ENCODE assay signal across 9 mouse cellular contexts in the genomic region with DNA sequence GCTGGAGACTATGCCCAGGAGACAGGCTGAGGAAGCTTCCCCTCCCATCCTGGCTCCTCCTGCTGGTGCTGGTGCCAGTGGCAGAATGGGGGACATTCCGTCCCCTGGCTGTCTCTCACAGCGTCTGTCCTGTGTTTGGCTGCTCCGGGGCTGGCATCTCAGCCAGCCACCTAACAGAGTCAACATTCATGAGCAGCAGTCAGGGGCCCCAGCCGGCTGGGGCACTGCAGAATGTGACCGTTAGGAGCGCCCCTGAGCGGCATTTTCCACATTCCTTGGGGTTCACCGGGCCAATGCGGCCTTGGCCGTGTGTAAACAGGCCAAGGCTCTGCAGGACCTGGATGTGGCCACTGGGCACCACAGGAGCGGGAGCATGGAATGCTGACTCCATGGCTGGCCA. TPM values are rescaled to one million over a fixed set of nuclear protein-coding genes. Genes with fewer than 3 reads are reported as not detected.
DNase-seq lines count a peak whose midpoint lies in the region; ATAC-seq and TF ChIP-seq lines count a peak whose summit lies in the region.
"Had no signal": no experiment of that assay in that cellular context is flagged by ENCODE, and none has a peak within 500 bp of the region (broad histone marks: within the 10 kb centered on the region; RNA-seq: fewer than 3 reads in every experiment).

No protein-coding gene starts in this region.

- WGBS in hindbrain, embryonic 11.5 days, result 25% methylated on average over 11 of the region's 11 CpGs
- 33% methylated on average over 11 of the region's 11 CpGs for WGBS in hindbrain, embryonic 14.5 days
- WGBS in limb, embryonic 14.5 days, result 25% methylated on average over 10 of the region's 11 CpGs

- intact Hi-C loops in heart, postnatal 36 days (cut with DNase I), result loop anchor here (5.0 kb wide), 1 partner anchor 92 kb away; no protein-coding TSS in a partner anchor

- peak; percentile 52 for DNase-seq in hindbrain, embryonic 11.5 days (ENCODE audit: low spot score)
- DNase-seq in hindbrain, embryonic 14.5 days (ENCODE audit: low spot score), result no peak
- DNase-seq in ZHBTc4 (ENCODE audit: low read depth, low spot score), result peak; percentile 14
- DNase-seq in embryo, embryonic 11 days, result peak; percentile 67
- peak; percentile 47 to 58 for DNase-seq in heart, postnatal 36 days
- peak; percentile 32 for DNase-seq in limb, embryonic 14.5 days (ENCODE audit: low spot score)
- DNase-seq in B cell, adult 2 months, result no peak
- no peak for DNase-seq in urinary bladder, postnatal 36 days (ENCODE audit: low spot score in 2 of 2)

- no peaks in the 10 kb centered on the region for H3K36me3 ChIP-seq in hindbrain, embryonic 11.5 days (ENCODE audit: control insufficient read depth, insufficient read depth, low read length)
- H3K36me3 ChIP-seq in hindbrain, embryonic 14.5 days (replicated peaks; ENCODE audit: control insufficient read depth, insufficient read depth), result no peaks in the 10 kb centered on the region
- H3K36me3 ChIP-seq in limb, embryonic 14.5 days (ENCODE audit: control insufficient read depth, insufficient read depth, low read length), result no peaks in the 10 kb centered on the region

- no peak overlapping the region for H3K9ac ChIP-seq in hindbrain, embryonic 11.5 days (ENCODE audit: low read depth, low read length)
- H3K9ac ChIP-seq in hindbrain, embryonic 14.5 days, result no peak overlapping the region
- H3K9ac ChIP-seq in limb, embryonic 14.5 days (ENCODE audit: low read depth, low read length, severe bottlenecking), result no peak overlapping the region

- ATAC-seq in hindbrain, embryonic 11.5 days (ENCODE audit: low FRiP score), result no peak
- no peak for ATAC-seq in hindbrain, embryonic 14.5 days (ENCODE audit: low FRiP score)
- ATAC-seq in limb, embryonic 14.5 days (ENCODE audit: low FRiP score, low read depth), result no peak

- peaks cover 3% of the 10 kb centered on the region; the same call in 1 of the 2 replicates for H3K4me1 ChIP-seq in hindbrain, embryonic 11.5 days (replicated peaks; ENCODE audit: control insufficient read depth, insufficient read depth, low read length)
- H3K4me1 ChIP-seq in hindbrain, embryonic 14.5 days (replicated peaks; ENCODE audit: control insufficient read depth, insufficient read depth, low read length), result 0 out of 2 replicates have a peak, but pooled peaks cover 8% of the 10 kb centered on the region
- peaks cover 20% of the 10 kb centered on the region for H3K4me1 ChIP-seq in limb, embryonic 14.5 days (ENCODE audit: control insufficient read depth, insufficient read depth, low read length)

- no peak for TF ChIP-seq POLR2A in limb, embryonic 14.5 days (IDR thresholded peaks at IDR 0.05; ENCODE audit: borderline replicate concordance, extremely low read depth, insufficient read depth, insufficient read length)

- no peak overlapping the region for H3K27ac ChIP-seq in hindbrain, embryonic 11.5 days (ENCODE audit: low read depth, low read length)
- H3K27ac ChIP-seq in hindbrain, embryonic 14.5 days, result no peak overlapping the region
- H3K27ac ChIP-seq in limb, embryonic 14.5 days (replicated peaks; ENCODE audit: low read depth, low read length), result no peak overlapping the region
- H3K27ac ChIP-seq: macrophage had no signal

- no peaks in the 10 kb centered on the region for H3K9me3 ChIP-seq in hindbrain, embryonic 11.5 days (ENCODE audit: control insufficient read depth, low read length)
- H3K9me3 ChIP-seq in hindbrain, embryonic 14.5 days (ENCODE audit: control insufficient read depth, low read length), result no peaks in the 10 kb centered on the region
- H3K9me3 ChIP-seq in limb, embryonic 14.5 days (ENCODE audit: control insufficient read depth, low read length), result no peaks in the 10 kb centered on the region

- no peak overlapping the region for H3K4me3 ChIP-seq in hindbrain, embryonic 11.5 days (ENCODE audit: low read depth, low read length)
- no peak overlapping the region for H3K4me3 ChIP-seq in hindbrain, embryonic 14.5 days (replicated peaks; ENCODE audit: low read length)
- no peak overlapping the region for H3K4me3 ChIP-seq in limb, embryonic 14.5 days (replicated peaks; ENCODE audit: low read length)

- no peak overlapping the region for H3K4me2 ChIP-seq in hindbrain, embryonic 11.5 days (replicated peaks; ENCODE audit: low read depth, low read length)
- no peak overlapping the region for H3K4me2 ChIP-seq in hindbrain, embryonic 14.5 days (replicated peaks)
- 0 out of 2 replicates have a peak overlapping the region, but pooled peaks have one; percentile 3 for H3K4me2 ChIP-seq in limb, embryonic 14.5 days (replicated peaks; ENCODE audit: low read depth, low read length, severe bottlenecking)

- H3K27me3 ChIP-seq in hindbrain, embryonic 11.5 days (ENCODE audit: control insufficient read depth, insufficient read depth, low read length), result peaks cover 23% of the 10 kb centered on the region
- H3K27me3 ChIP-seq in hindbrain, embryonic 14.5 days (ENCODE audit: control insufficient read depth, insufficient read depth, low read length), result peaks cover 17% of the 10 kb centered on the region
- H3K27me3 ChIP-seq in limb, embryonic 14.5 days (ENCODE audit: control insufficient read depth, insufficient read depth, low read length), result no peaks in the 10 kb centered on the region

RNA-seq across cellular contexts. Expression of gene Zfpm1, which starts 47.9 kb away (rescaled TPM):
- polyA plus RNA-seq in hindbrain, embryonic 11.5 days (2014; fragmentation: Nextera tagmentation; extraction: Ambion mirVana), result 1.6 and 1.9 TPM in 2 replicates
- polyA plus RNA-seq in hindbrain, embryonic 14.5 days (2014; fragmentation: Nextera tagmentation; extraction: Ambion mirVana), result 1.8 and 2.0 TPM in 2 replicates
- total RNA-seq in heart, postnatal 36 days (2021), result 10 to 100 TPM; 23.1 to 30.0 TPM
- polyA plus RNA-seq in limb, embryonic 14.5 days (2012; rRNA removed), result 10.4 and 13.8 TPM in 2 replicates
- polyA plus RNA-seq in limb, embryonic 14.5 days (2014; fragmentation: Nextera tagmentation; extraction: Ambion mirVana), result 1.9 and 2.1 TPM in 2 replicates

Comparison
In these comparisons a context has a peak if more than half of its experiments do, and no peak if none do; other contexts are left out.
1. DNase-seq: peak in hindbrain, embryonic 11.5 days (single experiment), ZHBTc4 (single experiment), embryo, embryonic 11 days (single experiment), heart, postnatal 36 days (2 of 2) and limb, embryonic 14.5 days (single experiment); none in hindbrain, embryonic 14.5 days (single experiment), B cell, adult 2 months (0 of 2) and urinary bladder, postnatal 36 days (0 of 2).